Mouse (Mus musculus): ENCODE measurements around the gene Mybpc2.

- TF ChIP-seq POLR2A (IDR thresholded peaks at IDR 0.05; ENCODE audit: control insufficient read depth, low read depth, low read length) (no peak), CTCF (IDR thresholded peaks at IDR 0.05; ENCODE audit: control insufficient read depth, insufficient read depth, insufficient replicate concordance, low read depth, low read length) (no peak)
These were observed 5.1 kb upstream of the Mybpc2 start for GRCm38 (mm10) chr7:44529518-44529917.

Data from testis, adult 2 months (tissue).